Mouse (Mus musculus): ENCODE measurements around the gene Cd109. TPM values are rescaled to one million over a fixed set of nuclear protein-coding genes. Genes with fewer than 3 reads are reported as not detected.

The Cd109 gene
- polyA plus RNA-seq, 2 experiments = 9.4 to 18.0 TPM

GRCm38 (mm10) chr9:78671446-78671985 lies 56.2 kb downstream of the Cd109 start:
- ATAC-seq (ENCODE audit: low FRiP score, low read depth) = no peak
- 88% methylated on average over 13 of the region's 13 CpGs for WGBS
- no peaks in the 10 kb centered on the region for H3K4me1 ChIP-seq (ENCODE audit: control insufficient read depth, insufficient read depth, low read length)
- no peak overlapping the region for H3K4me3 ChIP-seq (replicated peaks; ENCODE audit: low read length)
- no peaks in the 10 kb centered on the region for H3K9me3 ChIP-seq (ENCODE audit: control insufficient read depth, low read length)
- no peak overlapping the region for H3K9ac ChIP-seq (ENCODE audit: low read depth, low read length, severe bottlenecking)
- H3K27ac ChIP-seq (replicated peaks; ENCODE audit: low read depth, low read length) = no peak overlapping the region
- TF ChIP-seq POLR2A (IDR thresholded peaks at IDR 0.05; ENCODE audit: borderline replicate concordance, extremely low read depth, insufficient read depth, insufficient read length) = no peak
- H3K27me3 ChIP-seq (ENCODE audit: control insufficient read depth, insufficient read depth, low read length) = no peaks in the 10 kb centered on the region
- no peaks in the 10 kb centered on the region for H3K36me3 ChIP-seq (ENCODE audit: control insufficient read depth, insufficient read depth, low read length)
- DNase-seq (ENCODE audit: low spot score) = no peak
- no peak overlapping the region for H3K4me2 ChIP-seq (replicated peaks; ENCODE audit: low read depth, low read length, severe bottlenecking)

- H3K9ac ChIP-seq (ENCODE audit: low read depth, low read length, severe bottlenecking) = no peak overlapping the region
- DNase-seq (ENCODE audit: low spot score) (peak; percentile 52), ATAC-seq (ENCODE audit: low FRiP score, low read depth) (no peak)
- TF ChIP-seq POLR2A (IDR thresholded peaks at IDR 0.05; ENCODE audit: borderline replicate concordance, extremely low read depth, insufficient read depth, insufficient read length) = no peak
- no peak overlapping the region for H3K4me3 ChIP-seq (replicated peaks; ENCODE audit: low read length)
- H3K9me3 ChIP-seq (ENCODE audit: control insufficient read depth, low read length) = no peaks in the 10 kb centered on the region
- H3K36me3 ChIP-seq (ENCODE audit: control insufficient read depth, insufficient read depth, low read length) = no peaks in the 10 kb centered on the region
- no peak overlapping the region for H3K27ac ChIP-seq (replicated peaks; ENCODE audit: low read depth, low read length)
- no peaks in the 10 kb centered on the region for H3K27me3 ChIP-seq (ENCODE audit: control insufficient read depth, insufficient read depth, low read length)
- no peak overlapping the region for H3K4me2 ChIP-seq (replicated peaks; ENCODE audit: low read depth, low read length, severe bottlenecking)
- WGBS = 0% methylated on average over 1 of the region's 1 CpGs
- H3K4me1 ChIP-seq (ENCODE audit: control insufficient read depth, insufficient read depth, low read length) = no peaks in the 10 kb centered on the region
Measured at GRCm38 (mm10) chr9:78700691-78701090, 85.3 kb downstream of the Cd109 start.

- ATAC-seq (ENCODE audit: low FRiP score, low read depth) (no peak), DNase-seq (ENCODE audit: low spot score) (no peak)
Measured at GRCm38 (mm10) chr9:78702509-78703239, 87.3 kb downstream of the Cd109 start.

GRCm38 (mm10) chr9:78720888-78721798 lies 105.8 kb downstream of the Cd109 start:
- Histone ChIP-seq H3K9me3 (ENCODE audit: control insufficient read depth, low read length) (0 out of 2 replicates have a peak, but pooled peaks cover 2% of the 10 kb centered on the region), H3K4me3 (replicated peaks; ENCODE audit: low read length) (no peak overlapping the region), H3K27ac (replicated peaks; ENCODE audit: low read depth, low read length) (no peak overlapping the region), H3K9ac (ENCODE audit: low read depth, low read length, severe bottlenecking) (no peak overlapping the region), H3K36me3 (ENCODE audit: control insufficient read depth, insufficient read depth, low read length) (no peaks in the 10 kb centered on the region), H3K4me2 (replicated peaks; ENCODE audit: low read depth, low read length, severe bottlenecking) (no peak overlapping the region), H3K27me3 (ENCODE audit: control insufficient read depth, insufficient read depth, low read length) (no peaks in the 10 kb centered on the region), H3K4me1 (ENCODE audit: control insufficient read depth, insufficient read depth, low read length) (no peaks in the 10 kb centered on the region)
- WGBS = 68% methylated on average over 6 of the region's 6 CpGs
- TF ChIP-seq POLR2A (IDR thresholded peaks at IDR 0.05; ENCODE audit: borderline replicate concordance, extremely low read depth, insufficient read depth, insufficient read length) = no peak
- DNase-seq (ENCODE audit: low spot score) = no peak
- ATAC-seq (ENCODE audit: low FRiP score, low read depth) = no peak

More at GRCm38 (mm10) chr9:78702509-78703239, 87.3 kb downstream of the Cd109 start:
- no peak overlapping the region for H3K4me3 ChIP-seq (replicated peaks; ENCODE audit: low read length)
- 82% methylated on average over 12 of the region's 12 CpGs for WGBS
- no peaks in the 10 kb centered on the region; the same call in 1 of the 2 replicates for H3K9me3 ChIP-seq (ENCODE audit: control insufficient read depth, low read length)
- no peaks in the 10 kb centered on the region for H3K27me3 ChIP-seq (ENCODE audit: control insufficient read depth, insufficient read depth, low read length)
- TF ChIP-seq POLR2A (IDR thresholded peaks at IDR 0.05; ENCODE audit: borderline replicate concordance, extremely low read depth, insufficient read depth, insufficient read length) = no peak
- no peaks in the 10 kb centered on the region for H3K4me1 ChIP-seq (ENCODE audit: control insufficient read depth, insufficient read depth, low read length)
- H3K4me2 ChIP-seq (replicated peaks; ENCODE audit: low read depth, low read length, severe bottlenecking) = no peak overlapping the region
- H3K27ac ChIP-seq (replicated peaks; ENCODE audit: low read depth, low read length) = no peak overlapping the region
- no peaks in the 10 kb centered on the region for H3K36me3 ChIP-seq (ENCODE audit: control insufficient read depth, insufficient read depth, low read length)
- H3K9ac ChIP-seq (ENCODE audit: low read depth, low read length, severe bottlenecking) = no peak overlapping the region

GRCm38 (mm10) chr9:78731931-78732330 lies 116.6 kb downstream of the Cd109 start:
- 72% methylated on average over 6 of the region's 6 CpGs for WGBS
- H3K9me3 ChIP-seq (ENCODE audit: control insufficient read depth, low read length) = no peaks in the 10 kb centered on the region
- H3K4me1 ChIP-seq (ENCODE audit: control insufficient read depth, insufficient read depth, low read length) = peaks cover 3% of the 10 kb centered on the region; the same call in 1 of the 2 replicates
- no peaks in the 10 kb centered on the region for H3K36me3 ChIP-seq (ENCODE audit: control insufficient read depth, insufficient read depth, low read length)
- no peak for TF ChIP-seq POLR2A (IDR thresholded peaks at IDR 0.05; ENCODE audit: borderline replicate concordance, extremely low read depth, insufficient read depth, insufficient read length)
- H3K27ac ChIP-seq (replicated peaks; ENCODE audit: low read depth, low read length) = no peak overlapping the region
- ATAC-seq (ENCODE audit: low FRiP score, low read depth) (no peak), DNase-seq (ENCODE audit: low spot score) (no peak)
- no peak overlapping the region for H3K4me2 ChIP-seq (replicated peaks; ENCODE audit: low read depth, low read length, severe bottlenecking)
- H3K9ac ChIP-seq (ENCODE audit: low read depth, low read length, severe bottlenecking) = no peak overlapping the region
- H3K4me3 ChIP-seq (replicated peaks; ENCODE audit: low read length) = no peak overlapping the region
- H3K27me3 ChIP-seq (ENCODE audit: control insufficient read depth, insufficient read depth, low read length) = no peaks in the 10 kb centered on the region

All from limb, embryonic 14.5 days (tissue).